Mouse (Mus musculus): ENCODE data around the gene Nup214.

DNA sequence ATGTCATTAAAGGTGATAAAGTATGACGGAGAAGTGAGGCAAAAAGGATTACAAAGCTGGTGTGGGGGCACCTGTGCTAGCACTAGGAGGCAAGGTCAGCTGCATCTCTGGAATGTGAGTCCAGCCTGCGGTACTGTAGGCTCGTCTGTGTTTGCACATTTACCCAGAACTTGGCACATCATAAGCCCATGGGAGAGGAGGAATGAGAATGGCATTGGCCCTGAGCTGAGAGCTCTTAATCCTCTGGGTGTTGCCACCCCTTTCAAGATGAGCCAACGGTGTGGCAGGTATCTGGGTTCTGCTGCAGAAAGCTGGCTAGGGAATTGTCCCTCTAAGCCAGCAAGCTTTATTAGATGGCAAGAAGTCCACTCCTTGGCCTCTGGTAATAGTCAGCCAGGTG lies 45.5 kb downstream of the Nup214 start:
- TF ChIP-seq CTCF (IDR thresholded peaks at IDR 0.05; ENCODE audit: extremely low read depth, insufficient read depth, insufficient read length, insufficient replicate concordance): no peak
- no peak for TF ChIP-seq POLR2A (IDR thresholded peaks at IDR 0.05; ENCODE audit: low read depth, low read length)

Data from spleen, adult 2 months (tissue).